Mouse (Mus musculus): ENCODE results near the gene Sumf1. TPM values are rescaled to one million over a fixed set of nuclear protein-coding genes. Genes with fewer than 3 reads are reported as not detected.

Gene Sumf1
- total RNA-seq, 2 experiments from 2014 or later: 22.1 to 24.5 TPM

Other genes starting within 250 kb of the Sumf1 start
- gene Setmar, start 120.5 kb downstream of the Sumf1 start, total RNA-seq (2021): 1 to 10 TPM; 9.0 to 9.9 TPM
- 100 to 1,000 TPM; 410 to 414 TPM for gene Itpr1, start 27.5 kb upstream of the Sumf1 start, total RNA-seq (2021)

Data from left cerebral cortex, postnatal 36 days (tissue).